Mouse (Mus musculus) mouse embryonic stem cell (cell line): ENCODE data around the gene Nptn.

Experiments
- in situ Hi-C, 2 experiments: fragments of 300-500 bp; cut with MboI; formaldehyde crosslinking; loops; 1 replicate in 1 of 2; 3 replicates in 1 of 2; pipeline ENCODE4 v1.14.3; 2019 to 2020; ENCODE audit warnings: low sequenced_read_pairs in 2 of 2, low pct_unique_long_range_greater_than_20kb in 1 of 2, mixed read lengths in 1 of 2; ENCODE audit not compliant: unreplicated experiment in 1 of 2

Gene Nptn

DNA sequence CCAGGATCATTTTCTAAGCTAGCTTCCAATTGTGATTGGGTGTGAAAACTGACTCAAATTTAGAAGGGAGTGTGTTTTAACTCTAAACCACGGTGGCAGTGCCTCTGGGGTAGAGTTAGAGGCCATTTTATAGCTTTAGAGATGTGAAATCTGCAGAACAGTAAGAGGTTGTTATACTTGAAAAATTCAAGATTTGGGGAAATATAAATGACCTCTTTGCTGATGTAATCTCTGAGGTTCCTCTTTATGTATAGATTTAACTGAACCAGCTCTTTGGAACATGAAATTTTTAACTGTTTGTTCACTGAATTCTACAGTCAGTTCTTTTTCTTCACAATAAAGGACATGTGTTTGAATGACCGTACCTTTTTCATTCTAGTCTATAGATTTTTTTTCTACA, 48.4 kb downstream of the Nptn start:
- in situ Hi-C loops = no loop called here

GRCm38 (mm10) chr9:58648406-58649264, 66.6 kb downstream of the Nptn start:
- in situ Hi-C loops = no loop called here

DNA sequence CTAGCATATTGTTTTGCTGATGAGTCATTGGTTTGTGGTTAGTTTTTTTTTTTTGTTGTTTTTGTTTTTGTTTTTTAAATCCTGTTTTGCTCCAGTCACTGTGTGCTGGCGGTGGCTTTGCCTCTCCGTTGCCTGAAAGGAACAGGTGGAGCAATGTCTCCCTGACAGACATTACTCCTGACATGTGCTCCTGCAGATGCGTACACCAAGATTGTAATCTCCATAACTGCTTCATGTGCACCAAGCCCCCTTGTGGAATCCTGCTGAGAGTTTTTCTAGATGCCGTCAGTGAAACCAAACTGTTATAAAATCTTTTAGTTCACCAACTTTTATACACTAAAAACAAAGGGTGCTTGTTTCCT, 67.2 kb downstream of the Nptn start:
- in situ Hi-C loops = no loop called here

- in situ Hi-C loops = loop anchor here in 1 of 2 experiments (10.0 kb wide), 1 partner anchor 107 kb away; no protein-coding TSS in a partner anchor
Observed at GRCm38 (mm10) chr9:58651993-58652392, 70.0 kb downstream of the Nptn start.

- in situ Hi-C loops = loop anchor here in 1 of 2 experiments (10.0 kb wide), 1 partner anchor 110 kb away; no protein-coding TSS in a partner anchor
Observed at GRCm38 (mm10) chr9:58654494-58654893, 72.5 kb downstream of the Nptn start.

DNA sequence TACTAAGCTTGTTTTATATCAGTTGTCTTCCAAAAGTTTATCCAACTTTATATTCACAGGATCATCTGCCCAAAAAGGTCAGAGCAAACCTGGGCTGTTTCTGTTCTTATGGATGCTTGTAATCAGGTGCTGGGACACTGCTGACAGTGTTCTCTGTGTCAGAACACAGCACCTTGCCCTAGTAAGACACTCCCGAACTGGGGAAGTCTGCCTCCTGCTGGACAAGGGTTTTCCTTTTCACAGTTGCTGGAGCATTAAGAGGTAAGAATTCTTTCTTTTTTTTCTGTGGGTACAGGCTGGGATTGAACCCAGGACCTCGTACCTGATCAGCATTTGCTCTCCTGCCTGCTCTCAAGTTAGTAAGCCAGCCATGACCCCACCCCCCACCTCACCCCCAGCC, 74.4 kb downstream of the Nptn start:
- in situ Hi-C loops = loop anchor here in 1 of 2 experiments (10.0 kb wide), 1 partner anchor 112 kb away; no protein-coding TSS in a partner anchor

DNA sequence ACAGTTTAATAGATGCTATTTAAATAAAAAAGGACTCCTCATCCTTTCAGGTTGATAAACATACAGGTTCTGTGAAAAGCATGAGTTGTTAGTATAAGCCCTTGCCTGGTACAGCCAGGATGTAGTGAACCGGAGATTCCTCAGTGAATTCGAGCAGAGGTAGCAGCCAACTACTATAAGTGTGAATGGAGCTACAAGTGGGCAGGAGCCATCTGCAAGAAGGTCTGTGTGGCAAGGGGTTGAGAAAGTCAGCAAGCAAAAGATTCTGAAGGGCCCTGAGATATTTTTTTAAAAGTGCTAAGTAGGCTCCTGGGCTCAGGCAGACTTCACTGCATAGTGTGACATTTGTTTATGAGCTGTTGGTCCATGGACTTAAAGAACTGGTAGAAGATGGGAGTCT, 74.8 kb downstream of the Nptn start:
- in situ Hi-C loops = loop anchor here in 1 of 2 experiments (10.0 kb wide), 1 partner anchor 112 kb away; no protein-coding TSS in a partner anchor

DNA sequence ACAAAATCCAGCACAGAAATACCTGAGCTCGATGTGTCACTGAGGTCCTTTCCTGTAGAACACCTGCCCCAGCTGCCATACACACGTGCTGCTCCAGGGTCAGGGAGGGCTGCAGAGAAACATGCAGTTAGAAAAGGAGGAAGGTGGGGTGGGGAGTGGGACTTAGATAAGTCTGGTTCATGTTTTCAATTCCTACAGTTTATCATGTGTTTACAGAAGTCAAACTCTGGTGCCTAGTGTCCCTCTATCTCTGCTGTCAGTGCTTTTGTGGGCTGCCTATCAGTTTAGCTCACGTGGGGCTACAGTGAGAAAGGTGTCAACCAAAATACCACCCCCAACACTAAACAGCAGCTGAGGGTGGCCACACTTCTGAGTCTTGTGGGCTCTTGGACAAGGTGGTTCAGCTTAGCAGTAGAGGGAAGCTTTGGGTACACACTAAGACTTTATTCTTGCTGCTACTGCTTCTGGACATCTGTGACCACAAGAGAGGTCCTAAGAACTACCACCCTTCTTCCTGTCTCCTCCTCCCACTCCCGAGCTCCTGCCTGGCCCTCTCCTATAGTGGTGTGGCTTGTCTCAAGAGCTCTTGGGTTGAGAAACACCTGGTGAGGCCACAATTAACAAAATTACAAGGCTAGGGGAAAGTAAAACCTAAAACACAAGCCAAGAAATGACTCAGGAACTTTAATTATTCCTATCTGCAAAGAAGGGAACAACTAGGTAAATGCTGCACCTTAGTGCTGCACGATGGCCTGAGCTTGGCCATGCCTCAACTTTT, 75.9 kb downstream of the Nptn start:
- in situ Hi-C loops = loop anchor here in 1 of 2 experiments (10.0 kb wide), 1 partner anchor 113 kb away; no protein-coding TSS in a partner anchor

DNA sequence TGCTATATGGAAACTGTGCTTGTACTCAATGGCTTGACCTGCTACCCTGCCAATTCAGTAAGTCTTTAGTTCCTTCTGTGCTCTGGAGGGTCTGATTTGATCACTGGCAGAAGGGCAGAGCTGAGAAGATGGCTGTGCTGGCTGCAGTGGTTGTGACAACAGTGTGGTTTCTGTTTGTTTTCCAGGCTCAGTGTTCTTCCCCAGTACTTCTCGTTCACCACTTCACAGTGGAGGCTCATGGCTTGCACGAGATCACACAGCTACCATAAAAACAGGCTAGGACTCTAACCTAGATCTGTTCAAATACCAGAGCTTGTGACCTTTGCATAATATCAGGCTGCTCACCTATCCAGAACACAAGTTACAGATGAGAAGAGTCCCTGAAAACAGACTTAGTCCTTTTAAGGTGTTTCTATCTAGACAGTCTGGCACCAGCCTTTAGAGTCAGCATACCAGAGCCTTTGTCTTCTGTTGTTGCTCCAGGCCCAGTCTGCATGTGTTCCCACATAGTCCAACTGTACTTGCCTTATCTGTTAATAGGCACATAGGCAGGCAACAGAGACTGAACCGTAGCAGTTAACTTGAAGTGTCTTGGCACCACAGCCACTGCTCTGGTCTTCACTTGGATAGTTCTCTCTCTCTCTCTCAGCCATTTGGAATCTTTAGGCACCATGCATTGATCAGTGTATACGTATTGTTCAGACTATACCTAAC, 76.7 kb downstream of the Nptn start:
- in situ Hi-C loops = loop anchor here in 1 of 2 experiments (10.0 kb wide), 1 partner anchor 114 kb away; no protein-coding TSS in a partner anchor

GRCm38 (mm10) chr9:58659331-58659730, 77.3 kb downstream of the Nptn start:
- in situ Hi-C loops = loop anchor here in 1 of 2 experiments (10.0 kb wide), 1 partner anchor 115 kb away; no protein-coding TSS in a partner anchor

DNA sequence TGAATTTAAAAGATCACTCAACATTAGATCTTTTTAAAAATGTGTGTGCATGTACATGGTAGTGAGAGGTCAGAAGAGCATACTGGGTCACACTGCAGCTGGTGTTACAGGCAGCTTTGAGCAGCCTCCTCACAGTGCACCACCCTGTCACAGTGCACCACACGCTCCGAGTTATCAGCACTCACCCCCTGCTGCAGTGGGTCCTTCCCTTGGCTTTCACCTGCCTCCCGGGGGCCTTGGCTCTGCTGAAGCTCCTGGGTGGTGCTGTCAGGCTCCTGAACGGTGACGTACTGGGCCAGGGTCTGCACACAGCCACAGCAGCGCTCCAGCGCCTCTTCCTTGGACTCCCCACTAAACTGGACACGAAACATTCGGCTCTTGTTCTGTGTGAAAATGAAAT, 77.9 kb downstream of the Nptn start:
- in situ Hi-C loops = loop anchor here in 1 of 2 experiments (10.0 kb wide), 1 partner anchor 115 kb away; no protein-coding TSS in a partner anchor

DNA sequence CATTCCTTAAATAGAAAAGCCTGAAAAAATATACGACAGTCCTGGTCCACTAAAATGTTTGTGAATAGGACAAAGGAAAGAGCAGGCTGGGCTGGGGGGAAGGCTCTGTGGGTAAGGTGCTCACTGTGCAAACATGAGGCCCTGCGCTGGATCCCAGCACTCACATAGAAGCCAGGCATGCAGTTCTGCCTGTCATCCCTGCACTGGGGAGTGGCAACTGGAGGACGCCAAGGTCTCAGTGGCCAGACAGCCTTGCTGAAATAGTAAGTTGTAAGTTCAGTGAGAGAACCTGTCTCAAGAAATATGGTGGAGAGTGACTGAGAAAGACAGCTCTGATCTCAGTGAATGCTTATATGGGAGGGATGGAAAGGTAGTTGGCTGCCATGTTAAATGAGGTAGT, 78.6 kb downstream of the Nptn start:
- in situ Hi-C loops = no loop called here

- in situ Hi-C loops = no loop called here
Observed at GRCm38 (mm10) chr9:58662007-58662406, 80.0 kb downstream of the Nptn start.

DNA sequence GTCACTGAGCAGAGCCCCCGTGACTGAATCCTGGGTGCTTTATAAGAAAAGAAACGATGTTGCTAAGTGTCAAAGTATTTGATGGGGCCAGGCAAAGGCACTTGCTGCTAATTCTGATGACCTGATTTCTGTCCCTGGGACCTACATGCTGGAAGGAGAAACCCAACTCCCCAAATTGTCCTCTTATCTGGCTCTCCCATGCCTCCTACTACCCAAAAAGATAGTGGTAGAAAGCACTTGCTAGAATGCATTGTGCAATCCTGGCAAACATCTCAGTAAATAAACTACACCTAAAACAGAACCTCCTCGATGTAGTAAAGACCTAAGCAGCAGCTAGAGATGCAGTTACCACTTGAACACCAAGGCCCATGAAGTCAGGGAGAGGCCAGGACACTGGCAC, 80.8 kb downstream of the Nptn start:
- in situ Hi-C loops = no loop called here

GRCm38 (mm10) chr9:58665492-58665891, 83.5 kb downstream of the Nptn start:
- in situ Hi-C loops = no loop called here

DNA sequence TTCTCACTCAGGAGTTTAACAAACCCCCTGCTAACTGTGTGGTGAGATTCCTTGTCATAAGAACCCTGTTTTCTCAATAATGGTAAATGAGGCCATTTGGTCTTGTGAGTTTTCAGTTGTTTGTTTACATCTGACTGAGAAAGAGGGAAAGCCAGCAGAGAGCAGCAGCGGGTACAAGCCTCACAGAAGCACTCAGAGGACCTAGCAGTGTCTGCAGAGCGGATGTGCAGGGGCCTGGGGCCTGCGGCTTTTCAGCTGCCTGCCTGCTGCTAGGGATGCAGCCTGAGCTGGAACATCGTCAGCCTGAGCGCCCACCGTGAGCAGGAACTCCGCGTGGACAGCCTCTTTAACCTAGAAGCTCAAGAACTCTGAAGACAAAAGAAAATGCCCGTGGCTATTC, 84.2 kb downstream of the Nptn start:
- in situ Hi-C loops = no loop called here

DNA sequence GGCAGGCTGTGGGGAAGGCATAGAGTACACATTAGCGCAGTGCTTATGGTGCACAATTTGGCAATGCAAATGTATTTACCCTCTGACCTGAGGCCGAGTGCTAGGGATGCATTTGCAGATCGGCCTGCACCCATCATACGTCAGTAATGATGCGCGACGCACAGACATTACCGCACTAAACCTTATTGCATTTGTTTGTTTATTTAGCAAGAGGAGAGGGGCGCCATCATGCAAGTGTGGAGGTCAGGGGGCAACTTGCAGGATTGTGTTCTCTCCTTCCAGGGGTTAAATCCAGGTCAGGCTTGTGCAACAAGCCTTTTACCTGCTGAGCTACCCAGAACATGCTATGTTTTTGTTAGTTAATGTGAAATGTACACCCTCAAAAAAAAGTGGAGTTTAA, 85.2 kb downstream of the Nptn start:
- in situ Hi-C loops = no loop called here

DNA sequence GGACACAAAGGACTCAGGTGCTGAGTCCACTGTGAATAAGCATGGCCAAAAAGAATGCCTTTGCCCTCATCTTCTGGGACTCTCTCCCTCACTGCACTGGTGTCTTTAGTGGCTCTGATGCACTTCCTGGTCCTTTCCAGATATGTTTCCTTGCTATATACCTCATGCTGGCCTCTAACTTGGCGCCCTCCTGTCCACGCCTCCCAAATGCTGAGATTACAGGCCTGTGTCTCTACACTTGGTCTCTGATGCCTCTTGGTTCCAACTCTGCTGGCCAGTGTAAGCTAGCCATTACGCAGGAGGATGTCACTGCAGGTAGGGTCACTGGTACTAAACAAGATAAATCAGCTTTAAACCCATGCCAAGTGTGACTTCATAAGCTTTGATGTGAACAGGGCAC, 86.1 kb downstream of the Nptn start:
- in situ Hi-C loops = no loop called here

- in situ Hi-C loops = no loop called here
Observed at GRCm38 (mm10) chr9:58669071-58669470, 87.0 kb downstream of the Nptn start.
